Mouse (Mus musculus) gastrocnemius, postnatal 4 days (tissue): ENCODE results near the gene Ntn1. TPM values are rescaled to one million over a fixed set of nuclear protein-coding genes. Genes with fewer than 3 reads are reported as not detected.

ENCODE experiments used
- DNase-seq, 2 experiments: peaks; one replicate each; pipeline ENCODE4 v3.0.0; 2021 to 2022; ENCODE audit warnings: low spot score in 2 of 2, mixed read lengths in 2 of 2
- total RNA-seq, 2 experiments: library from RNA; stranded (reverse); gene quantifications; 2 replicates each; pipeline ENCODE4 v1.2.3; 2021

Ntn1 gene
- total RNA-seq, 2 experiments from 2014 or later, result 28.6 to 29.0 TPM

DNA sequence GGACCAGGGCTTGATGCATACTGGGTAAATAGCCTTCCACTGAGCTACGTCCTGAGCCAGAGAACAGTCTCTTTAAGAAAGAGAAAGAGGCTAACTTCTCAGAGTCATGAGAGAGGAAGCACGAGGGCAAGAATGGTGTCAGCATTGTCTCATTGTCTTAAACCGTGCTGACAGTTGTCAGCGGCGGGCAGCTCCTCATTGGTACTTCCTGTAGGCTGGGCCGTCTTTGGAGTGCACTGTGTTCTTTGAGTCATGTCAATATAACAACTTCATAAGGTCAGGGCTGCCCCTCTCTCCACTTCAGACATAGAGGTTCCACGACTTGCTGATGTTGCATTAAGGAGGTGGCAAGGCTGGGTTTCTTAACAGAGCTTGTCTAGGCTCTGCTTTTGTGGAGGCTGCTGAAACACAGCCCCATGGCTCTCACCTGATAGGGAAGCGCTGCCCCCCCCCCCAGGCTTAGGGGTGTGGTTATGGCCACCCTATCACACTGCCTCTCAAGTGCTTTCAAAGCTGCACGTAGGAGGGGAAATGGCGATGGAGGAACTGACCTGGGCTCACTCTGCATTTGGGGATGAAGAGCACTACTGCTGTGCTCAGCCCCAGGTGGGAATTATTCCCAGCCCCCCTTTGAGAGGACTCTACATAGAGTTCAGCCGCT is 6.8 kb upstream of the Ntn1 start:
- no peak for DNase-seq

- DNase-seq, result no peak
These were observed 5.0 kb upstream of the Ntn1 start for GRCm38 (mm10) chr11:68405576-68405975.

- no peak for DNase-seq
These were observed 3.6 kb upstream of the Ntn1 start for GRCm38 (mm10) chr11:68404185-68404584.

DNA sequence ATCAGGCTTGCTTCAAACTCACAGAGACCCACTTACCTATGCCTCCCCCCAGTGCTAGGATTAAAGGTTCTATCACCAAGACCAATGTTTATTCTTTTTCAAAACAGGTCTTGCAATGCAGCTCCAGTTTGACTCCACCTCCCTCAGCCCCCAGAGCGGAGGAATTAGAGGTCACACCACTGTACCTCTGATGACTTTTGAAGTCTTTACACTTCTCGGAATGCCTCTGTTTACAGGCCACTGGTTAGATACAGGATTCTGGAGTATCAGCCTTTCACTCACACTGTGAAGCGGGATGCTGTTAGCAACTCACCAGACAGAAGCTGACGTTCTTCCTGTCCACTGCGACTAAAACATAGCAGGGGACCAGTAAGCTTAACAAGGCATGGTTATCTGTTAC is 805 bp upstream of the Ntn1 start:
- no peak for DNase-seq

GRCm38 (mm10) chr11:68400021-68400671 is 477 bp downstream of the Ntn1 start:
- DNase-seq, result peak in 1 of 2 experiments; percentile 39

DNA sequence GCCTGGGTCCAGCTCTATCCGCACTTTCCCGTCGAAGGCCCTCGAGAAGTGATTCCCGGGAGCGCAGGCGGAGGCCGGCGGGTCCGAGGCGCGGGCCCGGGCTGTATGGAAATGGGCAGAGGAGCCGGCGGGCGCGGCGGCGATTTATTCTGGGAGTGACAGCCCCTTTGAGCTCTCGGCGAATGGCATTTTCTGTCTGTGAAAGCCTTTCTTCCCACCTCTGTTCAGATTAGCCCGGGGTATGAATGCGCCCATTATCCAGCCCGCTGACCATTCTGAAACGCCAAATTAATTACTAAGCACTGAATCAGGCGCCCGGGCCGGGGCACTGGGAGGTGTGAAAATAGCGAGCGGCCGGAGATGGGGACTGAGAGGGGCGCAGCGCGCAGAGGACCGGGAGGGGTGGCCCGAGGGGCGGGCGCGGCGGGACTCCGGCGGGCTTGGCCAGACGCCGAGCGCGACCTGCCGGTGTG is 1.0 kb downstream of the Ntn1 start:
- DNase-seq, result peak in 1 of 2 experiments; percentile 26

DNA sequence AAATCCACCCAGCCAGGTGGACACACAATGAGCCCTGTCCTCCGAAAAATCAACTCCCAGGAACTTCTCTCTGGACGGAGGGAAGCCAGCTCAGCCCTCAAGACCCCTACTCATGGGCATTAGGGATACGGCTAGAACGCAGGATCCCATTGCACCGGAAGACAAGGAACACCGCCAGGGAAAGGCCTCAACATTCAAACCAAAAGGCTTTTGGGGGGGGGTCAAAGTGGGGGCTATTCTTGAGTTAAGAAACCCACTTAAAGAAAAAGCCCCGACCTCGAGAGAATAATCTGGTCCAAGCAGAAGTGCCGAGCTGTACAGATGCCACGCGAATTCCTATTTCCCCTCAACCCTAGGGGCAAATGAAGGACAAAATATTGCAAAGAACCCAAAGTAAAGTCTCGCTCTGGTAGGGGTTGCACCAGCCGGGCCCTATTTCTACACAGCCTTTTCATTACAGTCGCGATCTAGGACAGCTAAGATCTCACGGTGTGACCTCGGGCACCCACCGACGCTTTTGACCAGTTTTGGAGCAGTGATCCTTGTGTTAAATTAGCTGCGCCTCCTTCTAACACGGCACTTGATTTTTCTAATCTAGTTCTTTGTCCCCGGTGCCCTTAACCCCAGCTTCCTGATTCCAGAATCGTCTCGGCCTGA is 1.6 kb downstream of the Ntn1 start:
- DNase-seq, result no peak

DNA sequence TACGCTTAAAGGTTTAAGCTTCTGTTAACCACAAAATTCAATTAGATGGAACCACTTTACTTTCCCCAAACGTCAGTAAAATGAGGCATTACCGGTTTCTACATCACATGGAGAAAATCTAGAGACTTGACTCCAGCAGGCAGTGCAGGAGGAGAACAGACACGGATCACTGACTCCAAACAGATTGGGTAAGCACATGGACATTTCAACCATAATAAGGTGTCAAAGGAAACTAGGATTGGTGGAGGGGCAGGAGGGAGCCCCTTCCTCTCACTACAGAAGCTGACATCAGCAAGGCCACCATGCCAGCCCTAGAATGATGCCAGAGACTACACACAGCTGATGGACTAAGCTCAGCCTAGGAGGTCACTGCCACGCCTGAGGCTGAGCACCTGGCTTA is 5.1 kb downstream of the Ntn1 start:
- no peak for DNase-seq

DNA sequence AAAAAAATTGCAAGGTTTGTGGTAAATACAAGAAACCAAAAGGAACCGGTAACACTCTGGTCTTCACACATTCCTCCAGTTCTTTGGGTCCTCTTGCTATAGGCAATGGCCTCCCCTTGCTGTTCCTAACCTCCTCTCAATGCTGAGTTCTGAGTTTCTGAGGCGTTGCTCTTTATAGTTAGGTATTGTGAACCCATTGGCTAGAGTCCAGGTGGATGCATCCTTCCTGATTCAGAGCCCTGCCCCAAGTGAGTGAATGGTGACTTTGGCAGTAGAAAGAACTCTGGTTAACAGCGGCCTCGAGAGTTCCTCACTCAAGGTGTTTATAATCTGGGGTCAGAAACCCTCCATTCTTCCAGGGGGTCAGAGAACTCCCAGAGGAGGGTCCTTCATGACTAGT is 5.9 kb downstream of the Ntn1 start:
- DNase-seq, result no peak

GRCm38 (mm10) chr11:68393897-68394490 is 6.6 kb downstream of the Ntn1 start:
- DNase-seq, result no peak

- no peak for DNase-seq
These were observed 10.0 kb downstream of the Ntn1 start for GRCm38 (mm10) chr11:68390381-68391287.

GRCm38 (mm10) chr11:68389621-68390020 is 11.0 kb downstream of the Ntn1 start:
- no peak for DNase-seq

- DNase-seq, result no peak
These were observed 12.0 kb downstream of the Ntn1 start for GRCm38 (mm10) chr11:68388655-68389015.

GRCm38 (mm10) chr11:68387971-68388654 is 12.5 kb downstream of the Ntn1 start:
- no peak for DNase-seq

DNA sequence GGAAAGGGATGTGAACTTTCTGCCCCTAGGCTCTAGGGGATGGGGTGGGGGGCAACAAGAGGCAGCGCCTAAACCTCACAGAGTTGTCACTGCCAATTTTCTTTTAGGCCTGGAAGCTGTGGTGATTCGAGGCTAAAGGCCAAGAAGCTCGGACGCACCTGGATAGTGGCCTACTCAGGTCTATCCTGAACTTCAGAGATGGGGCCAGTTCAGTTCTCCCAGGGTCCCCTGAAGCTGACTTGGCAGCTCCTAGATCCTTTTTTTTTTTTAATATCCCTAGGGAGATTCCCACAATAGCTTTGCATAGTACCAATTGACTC is 13.2 kb downstream of the Ntn1 start:
- DNase-seq, result no peak

- peak; percentile 55 to 69 for DNase-seq
These were observed 13.8 kb downstream of the Ntn1 start for GRCm38 (mm10) chr11:68386589-68387440.

GRCm38 (mm10) chr11:68385921-68386588 is 14.6 kb downstream of the Ntn1 start:
- peak; percentile 39 to 62 for DNase-seq

DNA sequence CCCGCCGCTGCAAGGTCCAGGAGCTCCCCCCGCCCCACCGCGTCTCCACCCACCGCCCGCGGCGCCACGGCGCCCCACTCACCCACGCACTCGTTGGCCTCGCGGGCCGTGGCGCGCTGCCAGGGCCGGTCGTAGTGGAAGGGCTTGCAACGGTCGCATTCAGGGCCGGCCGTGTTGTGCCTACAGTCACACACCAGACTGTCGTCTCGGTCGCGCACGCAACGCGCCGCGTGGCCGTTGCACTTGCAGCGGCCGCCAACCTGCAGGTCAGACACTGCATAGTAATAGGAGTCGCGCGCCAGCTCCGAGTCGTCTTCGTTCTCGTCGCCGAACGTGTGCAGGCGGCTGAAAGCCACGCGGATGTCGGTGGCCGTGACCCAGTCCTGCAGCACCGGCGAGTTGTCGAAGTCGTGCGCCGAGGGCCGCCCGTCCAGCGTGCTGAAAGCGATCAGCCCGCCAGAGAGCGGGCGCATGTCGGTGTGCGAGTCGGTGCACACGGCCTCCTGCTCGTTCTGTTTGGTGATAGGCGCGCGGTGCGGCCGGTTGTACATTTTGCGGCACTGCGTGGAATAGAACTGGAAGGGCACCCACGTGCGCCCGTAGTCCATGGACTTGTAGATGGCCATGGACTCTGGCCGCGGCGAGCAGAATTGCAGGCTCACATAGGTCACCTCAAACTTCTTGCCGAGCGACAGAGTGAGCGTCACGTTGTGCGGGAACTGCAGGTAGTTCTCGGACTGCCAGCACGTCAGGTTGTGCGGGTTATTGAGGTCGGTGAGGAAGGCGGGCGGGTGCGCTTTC is 15.4 kb downstream of the Ntn1 start:
- peak in 1 of 2 experiments; percentile 58 for DNase-seq
